Mouse (Mus musculus) ES-CJ7 (cell line): ENCODE results near the gene Cnih4.
A peak's percentile ranks its signal among the peaks of the same experiment; 100 is the strongest.

ENCODE experiments used
- DNase-seq: peaks from one replicate; pipeline ENCODE4 v3.0.0; 2011; ENCODE audit warnings: low read depth, low spot score

The Cnih4 gene

DNA sequence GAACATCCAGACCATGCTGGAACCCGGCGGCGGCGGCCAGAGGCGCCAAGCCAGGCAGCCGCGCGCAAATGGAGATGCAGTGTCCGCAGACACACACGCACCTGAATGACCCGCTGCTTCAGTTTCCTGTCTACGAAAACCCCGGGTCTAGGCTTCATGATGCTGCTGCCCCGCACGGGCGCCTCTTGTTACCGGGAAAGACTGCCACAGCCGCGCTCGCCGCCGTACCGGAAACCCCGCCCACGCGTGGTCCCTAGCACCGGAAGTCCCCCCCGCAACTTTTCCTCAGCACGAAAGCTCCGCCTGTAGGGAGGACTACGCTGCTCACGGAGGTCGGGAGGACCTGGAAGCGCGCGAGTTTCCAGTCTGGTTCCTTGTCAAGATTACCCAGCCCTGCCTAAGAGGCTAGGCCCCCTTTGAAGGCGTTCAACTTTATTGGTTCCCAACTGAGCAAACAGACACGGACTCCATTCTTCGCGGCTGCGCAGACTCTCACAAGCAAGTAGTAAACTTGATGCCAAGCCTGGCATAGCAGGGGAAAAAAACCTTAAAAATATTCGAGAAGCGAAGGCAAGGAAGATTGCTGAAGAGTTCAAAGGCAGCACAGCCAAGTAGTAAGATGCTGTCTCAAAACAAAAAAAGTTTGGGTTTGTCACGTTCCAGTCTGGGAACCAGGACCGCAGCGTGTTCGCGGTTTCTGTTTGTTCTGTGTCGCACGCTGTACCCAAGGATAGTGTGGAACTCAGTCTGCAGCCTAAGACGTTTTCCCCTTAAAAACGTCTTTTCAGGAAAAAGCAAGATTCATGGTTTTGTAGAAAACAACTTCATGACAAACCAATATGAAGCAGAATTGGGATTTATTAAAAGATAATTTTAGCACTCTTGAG lies at the start of gene Cnih4, which contains the start of gene Nvl:
TSS of gene Cnih4 (plus strand) at position 744 of the 887 bp plus-strand sequence.
TSS of gene Nvl (minus strand) at position 255 of the 887 bp plus-strand sequence.
- peak; percentile 100 for DNase-seq

DNA sequence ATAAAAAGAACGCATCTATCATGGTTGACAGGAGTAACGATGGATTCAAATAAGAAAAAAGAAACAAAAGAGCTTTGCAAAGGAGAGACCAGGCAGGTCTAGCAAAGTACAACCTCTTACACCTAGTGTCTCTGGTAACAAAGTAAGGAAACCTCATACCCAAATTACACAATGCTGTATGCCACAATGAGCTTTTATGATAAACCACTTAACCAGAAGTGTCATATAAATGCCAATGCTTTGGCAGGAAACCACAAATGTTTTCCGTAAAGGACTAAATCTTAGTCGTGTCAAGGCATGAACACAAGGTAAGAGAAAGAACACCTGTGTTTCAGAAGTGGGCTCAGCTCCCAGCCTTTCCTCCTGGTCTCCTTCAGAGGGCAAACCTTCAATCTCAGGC lies 27.4 kb upstream of the Cnih4 start:
- DNase-seq: no peak

DNA sequence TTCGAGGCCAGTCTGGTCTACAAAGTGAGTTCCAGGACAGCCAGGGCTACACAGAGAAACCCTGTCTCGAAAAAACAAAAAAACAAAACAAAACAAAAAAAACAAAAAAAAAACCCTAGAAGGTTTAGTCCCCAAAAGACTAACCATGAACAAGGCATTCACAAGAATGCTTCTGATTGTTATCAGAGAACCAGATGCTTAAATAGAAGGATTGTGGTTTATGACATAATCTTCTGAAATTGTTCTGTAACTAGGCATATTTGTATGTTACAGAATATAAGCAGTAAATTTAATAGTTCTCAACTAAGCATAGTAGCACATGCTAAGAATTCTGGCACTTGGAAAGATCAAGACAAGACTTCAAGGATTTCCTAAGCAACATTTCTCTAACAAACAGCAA lies 20.3 kb upstream of the Cnih4 start:
- DNase-seq: no peak

DNA sequence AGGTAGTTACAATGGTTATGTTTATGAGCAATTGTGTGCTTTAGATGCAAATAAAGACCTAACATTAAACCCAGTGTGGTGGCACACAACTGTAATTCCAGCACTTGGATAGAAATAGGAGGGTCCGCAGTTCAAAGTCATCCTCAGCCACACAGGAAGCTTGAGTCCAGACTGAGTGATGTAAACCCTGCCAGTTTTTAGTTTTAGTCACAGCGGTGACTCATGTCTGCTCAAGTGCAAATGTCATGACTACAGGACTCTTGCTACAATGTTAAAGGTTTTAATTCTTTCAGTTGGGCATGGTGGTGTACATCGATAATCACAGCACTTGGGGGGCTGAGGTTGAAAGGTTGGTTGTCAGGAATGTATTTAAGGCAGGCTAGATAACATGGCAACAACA lies 18.6 kb upstream of the Cnih4 start:
- DNase-seq: no peak

DNA sequence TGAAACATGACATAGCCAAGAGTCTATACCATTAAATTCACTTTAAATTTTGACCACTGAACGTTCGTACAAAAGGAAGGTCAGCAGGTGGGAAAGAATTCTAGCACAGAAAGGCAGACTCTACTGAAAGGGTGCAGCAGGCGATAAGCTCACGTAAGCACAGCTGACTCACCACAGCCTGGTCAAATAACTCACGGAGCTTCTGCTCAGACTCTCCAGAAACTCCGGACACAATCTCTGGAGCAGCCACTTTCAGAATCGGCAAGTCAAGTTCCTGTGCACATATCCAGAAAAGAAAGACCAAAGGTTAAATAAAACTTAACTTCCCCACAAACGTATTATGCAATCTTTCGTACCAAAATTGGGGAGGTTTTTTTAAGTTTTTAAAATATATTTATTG lies 17.7 kb upstream of the Cnih4 start:
- DNase-seq: no peak

DNA sequence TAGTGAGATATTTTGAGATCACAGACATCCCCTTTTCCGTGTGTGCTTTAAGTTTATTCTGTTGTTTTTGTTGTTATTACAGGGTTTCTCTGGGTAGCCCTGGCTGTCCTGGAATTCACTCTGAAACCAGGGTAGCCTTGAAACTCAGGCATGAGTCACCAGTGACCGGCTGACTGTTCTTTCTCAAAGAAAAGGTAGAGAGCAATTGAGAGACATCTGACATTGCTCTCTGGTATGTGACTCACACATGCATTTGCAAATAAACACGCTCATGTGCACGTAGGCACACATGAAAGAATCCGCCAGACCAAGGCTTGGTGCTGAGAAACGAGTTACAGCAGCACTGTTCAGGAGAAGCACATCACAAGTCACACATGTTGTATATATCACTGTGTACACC lies 12.6 kb upstream of the Cnih4 start:
- no peak for DNase-seq

DNA sequence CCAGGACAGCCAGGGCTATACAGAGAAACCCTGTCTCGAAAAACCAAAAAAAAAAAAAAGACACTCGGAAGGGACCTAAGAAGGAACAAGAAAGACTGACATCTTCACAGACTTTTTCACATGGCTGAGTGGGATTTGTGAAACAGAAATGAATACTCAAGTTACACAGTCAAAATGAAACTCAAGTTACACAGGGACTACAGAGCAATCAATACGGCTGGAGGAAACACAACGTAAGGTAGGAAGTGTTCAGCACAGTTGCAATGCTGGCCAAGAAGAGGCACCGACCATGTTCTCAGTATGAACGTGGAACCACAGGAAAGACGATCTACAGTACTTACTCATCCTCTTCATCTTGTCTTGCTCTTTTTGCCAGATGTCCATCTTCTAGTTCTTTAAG lies 5.8 kb upstream of the Cnih4 start:
- DNase-seq: no peak

DNA sequence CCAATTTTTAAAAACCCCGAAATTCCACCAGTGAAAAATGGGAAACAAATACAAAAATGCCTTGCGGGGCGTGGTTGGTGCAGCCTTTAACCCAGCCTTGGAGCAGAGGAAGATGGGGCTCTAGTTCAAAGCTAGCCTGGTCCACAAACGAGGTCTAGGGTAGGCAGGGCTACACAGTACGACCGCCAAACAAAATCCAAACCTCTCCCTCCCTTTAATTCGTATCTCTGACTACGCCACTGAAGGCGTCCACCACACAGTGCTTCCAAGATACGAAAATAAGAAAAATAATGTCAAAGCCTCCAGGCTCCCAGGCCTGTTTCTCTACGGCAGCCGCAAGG lies 914 bp upstream of the Cnih4 start:
- no peak for DNase-seq

DNA sequence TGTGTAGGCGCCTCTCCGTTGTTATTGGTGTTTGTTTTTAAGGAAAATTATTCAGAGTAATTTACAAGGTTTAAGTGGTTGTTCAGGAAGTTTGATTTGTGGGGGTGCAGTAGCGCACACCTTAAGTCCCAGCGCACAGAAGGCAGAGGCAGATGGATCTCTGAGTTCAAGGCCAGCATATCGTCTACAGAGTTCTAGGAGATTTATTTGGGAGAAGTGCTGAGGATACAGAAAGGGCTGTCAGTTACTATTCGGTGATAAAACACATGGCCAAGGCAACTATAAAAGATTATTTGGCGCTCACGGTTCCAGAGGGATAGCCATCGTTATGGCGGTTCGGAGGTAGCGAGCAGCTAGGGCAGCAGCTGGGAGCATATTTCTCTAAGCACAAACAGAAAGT lies 473 bp downstream of the Cnih4 start:
- no peak for DNase-seq

DNA sequence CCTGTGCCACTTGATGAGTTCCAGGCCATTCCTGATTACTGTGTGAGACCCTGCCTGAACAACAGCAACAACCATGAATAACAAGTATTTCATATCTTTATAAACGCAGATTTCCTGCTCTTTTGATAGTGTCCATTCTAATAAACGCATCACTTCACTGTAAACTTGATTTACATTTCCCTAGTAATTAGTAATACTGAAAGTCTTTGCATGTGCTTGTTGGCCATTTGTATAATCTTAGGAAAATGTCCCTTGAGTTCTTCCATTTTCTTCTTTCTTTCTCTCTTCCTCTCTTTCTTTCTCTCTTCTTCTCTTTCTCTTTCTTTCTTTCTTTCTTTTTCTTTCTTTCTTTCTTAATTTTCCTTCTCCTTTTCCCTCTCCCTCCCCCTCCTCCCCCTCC lies 1.7 kb downstream of the Cnih4 start:
- DNase-seq: no peak

DNA sequence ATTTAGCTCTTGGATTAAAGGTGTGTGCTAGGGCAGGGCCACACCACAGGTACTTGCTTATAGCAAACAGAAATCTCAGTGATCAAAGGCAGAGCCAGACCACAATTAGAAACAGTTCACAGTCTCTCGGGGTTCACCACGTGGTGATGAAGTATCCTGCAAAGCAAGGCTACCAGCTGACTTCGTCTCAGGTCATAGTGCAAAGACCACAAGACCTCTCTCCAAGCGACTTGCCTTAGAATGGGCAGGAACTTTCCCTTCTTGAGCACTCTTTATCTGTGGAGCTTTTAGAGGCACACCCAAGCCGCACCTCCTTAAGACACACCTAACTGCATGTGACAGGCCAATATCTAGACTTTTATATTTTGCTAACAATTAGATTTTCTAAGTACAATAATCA lies 4.0 kb downstream of the Cnih4 start:
- peak; percentile 39 for DNase-seq

DNA sequence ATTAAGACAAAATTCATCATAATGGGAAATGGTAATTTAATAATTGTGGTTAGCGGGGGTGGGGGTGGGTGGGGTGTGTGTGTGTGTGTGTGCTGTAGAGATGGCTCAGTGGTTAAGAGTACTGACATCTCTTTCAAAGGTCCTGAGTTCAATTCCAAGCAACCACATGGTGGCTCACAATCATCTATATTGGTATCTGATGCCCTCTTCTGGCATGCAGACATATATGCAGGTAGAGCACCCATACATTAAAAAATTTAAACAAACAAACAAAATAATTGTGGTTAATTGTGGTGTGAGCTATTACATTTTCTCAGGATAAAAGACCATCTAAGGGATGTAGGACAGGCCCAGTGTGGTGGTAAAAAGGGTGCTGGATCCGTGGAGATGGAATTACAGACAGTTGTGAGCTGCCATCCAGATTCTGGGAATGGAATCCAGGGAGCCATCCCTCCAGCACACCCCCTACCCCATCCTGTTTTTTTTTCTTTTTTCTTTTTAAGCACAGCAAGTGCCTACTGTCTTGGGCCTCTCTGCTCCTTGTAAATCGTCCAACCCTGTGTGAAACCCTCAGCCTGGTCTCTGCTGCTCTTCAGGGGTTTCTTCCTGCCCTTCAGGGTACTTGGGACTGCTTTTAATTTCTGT lies 5.0 kb downstream of the Cnih4 start:
- no peak for DNase-seq

DNA sequence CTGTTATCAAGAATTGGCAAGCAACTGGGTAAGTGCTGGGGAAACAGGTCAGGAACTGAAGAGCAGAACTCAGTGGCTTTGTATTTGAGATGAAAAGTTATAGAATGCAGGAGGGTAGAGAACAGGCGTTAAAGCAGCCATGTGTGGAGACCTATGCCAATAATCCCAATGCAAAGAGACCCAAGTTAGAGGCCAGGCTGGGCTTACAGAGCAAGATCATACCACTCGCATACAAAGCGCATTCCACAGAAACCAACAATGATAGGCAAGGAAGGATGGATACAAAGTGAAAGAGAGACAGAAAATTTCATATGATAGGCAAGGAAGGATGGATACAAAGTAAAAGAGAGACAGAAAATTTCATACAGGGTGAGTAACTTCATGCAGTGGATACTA lies 5.9 kb downstream of the Cnih4 start:
- no peak for DNase-seq

DNA sequence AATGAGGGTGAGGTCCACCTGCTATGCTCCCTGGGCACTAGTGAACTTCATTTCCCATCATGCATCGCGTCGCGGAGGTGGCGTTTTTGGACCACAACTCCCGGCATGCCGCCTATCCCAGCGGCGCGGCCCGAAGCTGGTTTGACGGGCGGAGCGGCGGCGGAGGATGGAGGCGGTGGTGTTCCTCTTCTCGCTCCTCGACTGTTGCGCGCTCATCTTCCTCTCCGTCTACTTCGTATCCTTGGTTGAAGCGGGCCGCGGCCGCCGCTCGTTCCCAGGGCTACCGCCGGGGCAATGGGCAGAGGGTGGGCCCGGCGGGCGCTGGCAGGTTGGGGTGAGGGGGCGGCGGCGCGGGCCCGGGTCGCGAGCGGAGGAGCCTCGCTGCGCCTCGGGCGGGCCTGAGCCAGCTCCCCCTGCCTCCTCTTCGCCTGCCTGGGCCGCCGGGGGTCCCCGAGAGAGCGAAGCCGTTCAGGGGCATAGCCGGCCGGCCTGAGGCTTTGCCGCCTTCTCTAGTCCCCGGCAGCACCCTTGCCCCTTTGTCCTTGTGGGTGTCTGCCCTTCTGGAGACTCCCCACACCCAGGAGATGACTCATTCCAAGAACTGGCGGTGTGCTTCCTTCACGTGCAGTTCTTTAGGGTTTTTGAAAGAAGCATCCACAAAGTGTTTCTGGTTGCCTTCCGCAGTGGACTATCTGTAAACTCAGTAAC lies 6.5 kb downstream of the Cnih4 start:
- DNase-seq: peak; percentile 93

DNA sequence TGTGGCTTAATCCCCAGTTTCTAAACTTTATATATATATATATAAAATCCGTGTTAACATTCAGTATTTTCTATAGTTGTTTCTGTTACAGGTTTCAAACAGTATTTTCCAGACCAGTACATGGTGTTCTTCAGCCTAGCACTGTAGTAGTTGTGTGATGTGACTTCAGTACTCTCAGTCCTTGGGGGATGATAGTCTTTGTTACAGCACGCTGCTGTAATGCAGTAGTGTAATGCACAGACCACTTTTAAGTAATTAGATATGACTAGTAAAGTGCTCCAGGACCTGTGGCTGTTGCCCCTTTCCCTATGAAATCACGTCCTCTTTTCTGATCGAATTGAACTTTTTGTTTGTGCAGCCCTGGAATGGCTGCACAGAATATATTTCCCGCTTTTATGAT lies 7.0 kb downstream of the Cnih4 start:
- no peak for DNase-seq

DNA sequence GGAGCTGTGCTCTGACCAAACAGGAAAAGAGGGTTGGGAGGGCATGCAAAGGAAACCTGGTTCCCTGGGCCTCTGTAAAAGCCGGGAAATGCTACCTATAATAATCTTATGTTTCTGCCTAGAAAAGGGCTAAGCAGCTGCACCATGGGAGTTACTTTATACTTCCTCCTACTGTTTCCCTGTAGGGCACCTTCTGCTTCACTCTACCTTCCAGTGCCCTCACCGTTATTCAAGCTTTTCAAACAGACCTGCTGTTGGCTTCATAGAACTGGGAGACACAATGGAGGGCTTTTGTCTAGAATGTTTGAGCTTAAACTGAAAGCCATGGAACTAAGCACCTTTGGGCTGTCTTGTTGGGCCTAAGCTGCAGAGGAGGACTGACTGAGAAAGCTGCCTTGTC lies 23.3 kb downstream of the Cnih4 start:
- DNase-seq: no peak

DNA sequence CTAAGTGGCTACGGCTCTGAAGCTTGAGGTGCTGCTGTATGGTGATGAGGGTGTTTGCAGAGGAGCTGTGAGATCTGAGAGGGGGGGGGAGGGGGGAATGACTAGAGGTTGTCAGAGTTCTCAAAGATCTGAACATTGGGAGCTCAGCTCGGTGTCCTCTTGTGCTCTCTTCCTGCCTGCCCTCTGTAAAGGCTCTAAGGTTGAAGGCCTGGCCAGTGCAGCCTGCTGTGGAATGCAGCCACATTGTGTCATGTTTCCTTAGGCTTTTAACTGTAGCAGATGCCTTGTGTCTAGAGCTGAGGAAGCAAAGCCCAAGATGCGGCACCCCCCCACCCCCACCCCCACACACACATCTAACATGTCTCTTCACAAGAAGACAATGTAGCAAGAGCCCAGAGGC lies 23.9 kb downstream of the Cnih4 start:
- DNase-seq: no peak

DNA sequence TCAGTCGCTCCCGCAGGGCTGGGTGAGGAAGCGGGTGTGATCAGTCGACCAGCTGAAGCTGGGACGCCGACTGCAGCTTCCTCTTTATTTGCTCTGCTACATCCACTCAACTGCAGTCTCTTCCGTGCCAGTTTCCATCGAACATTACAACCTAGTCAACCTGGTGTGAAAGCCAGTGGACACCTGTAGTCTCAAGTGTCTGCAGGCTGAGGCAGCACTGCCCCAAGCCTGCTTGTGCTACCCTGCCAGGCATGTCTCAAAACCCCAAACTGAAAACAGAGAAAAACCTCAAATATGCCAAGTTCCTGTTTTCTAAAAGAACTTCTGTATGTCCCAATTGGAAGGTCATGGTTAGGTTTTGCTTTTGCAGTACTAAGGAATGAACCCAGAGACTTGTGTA lies 25.7 kb downstream of the Cnih4 start:
- DNase-seq: no peak

DNA sequence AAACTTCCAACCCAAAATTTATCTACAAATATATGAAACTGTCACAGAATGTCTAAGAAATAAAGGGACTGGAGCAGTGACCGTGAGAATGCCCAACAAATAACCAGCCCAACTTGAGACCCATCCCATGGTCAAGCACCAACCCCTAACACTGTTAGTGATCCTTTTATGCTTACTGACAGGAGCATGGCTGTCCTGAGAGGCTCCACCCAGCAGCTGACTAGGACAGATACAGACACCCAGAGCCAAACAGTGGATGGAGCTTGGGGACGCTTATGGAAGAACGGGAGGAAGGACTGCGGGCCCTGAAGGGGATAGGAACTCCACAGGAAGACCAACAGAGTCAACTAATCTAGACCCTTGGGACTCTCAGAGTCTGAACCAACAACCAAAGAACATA lies 44.4 kb downstream of the Cnih4 start:
- DNase-seq: no peak

DNA sequence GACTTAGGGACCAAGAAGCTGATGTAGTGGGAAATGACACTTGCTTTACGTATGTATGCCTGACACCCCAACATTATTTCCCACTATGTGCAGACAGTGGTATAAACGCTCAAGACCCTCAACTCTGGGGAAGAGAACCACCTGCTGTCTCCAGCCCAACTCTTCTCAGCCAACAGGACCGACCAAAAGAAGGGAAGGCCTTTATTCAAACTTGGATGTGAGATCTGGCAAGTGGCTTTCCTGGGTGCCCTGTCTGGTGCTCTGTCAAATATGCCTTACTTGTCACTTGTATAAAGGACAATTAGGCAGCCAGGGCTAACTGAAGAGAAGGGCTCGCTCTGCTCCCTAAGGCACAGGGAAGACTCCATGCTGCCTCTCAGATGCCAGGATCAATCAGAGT lies 55.0 kb downstream of the Cnih4 start:
- DNase-seq: no peak

DNA sequence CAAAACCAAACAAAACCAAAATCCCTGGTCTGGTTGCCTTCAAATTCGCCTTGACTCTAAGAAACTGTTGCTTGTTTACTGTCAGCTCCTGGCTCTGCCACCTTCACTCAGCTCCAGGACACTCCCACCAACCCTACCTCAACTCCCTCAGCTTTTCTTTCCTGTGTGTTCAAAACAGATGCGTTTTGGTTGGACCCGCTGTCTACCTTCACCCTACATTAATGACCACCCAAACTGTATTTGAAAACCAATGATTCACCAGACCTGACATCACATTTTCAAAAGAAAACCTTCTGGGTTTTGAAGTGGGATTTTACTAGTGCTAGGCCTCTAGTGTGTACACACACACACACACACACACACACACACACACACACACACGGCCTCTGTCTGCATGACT lies 65.7 kb downstream of the Cnih4 start:
- DNase-seq: no peak

DNA sequence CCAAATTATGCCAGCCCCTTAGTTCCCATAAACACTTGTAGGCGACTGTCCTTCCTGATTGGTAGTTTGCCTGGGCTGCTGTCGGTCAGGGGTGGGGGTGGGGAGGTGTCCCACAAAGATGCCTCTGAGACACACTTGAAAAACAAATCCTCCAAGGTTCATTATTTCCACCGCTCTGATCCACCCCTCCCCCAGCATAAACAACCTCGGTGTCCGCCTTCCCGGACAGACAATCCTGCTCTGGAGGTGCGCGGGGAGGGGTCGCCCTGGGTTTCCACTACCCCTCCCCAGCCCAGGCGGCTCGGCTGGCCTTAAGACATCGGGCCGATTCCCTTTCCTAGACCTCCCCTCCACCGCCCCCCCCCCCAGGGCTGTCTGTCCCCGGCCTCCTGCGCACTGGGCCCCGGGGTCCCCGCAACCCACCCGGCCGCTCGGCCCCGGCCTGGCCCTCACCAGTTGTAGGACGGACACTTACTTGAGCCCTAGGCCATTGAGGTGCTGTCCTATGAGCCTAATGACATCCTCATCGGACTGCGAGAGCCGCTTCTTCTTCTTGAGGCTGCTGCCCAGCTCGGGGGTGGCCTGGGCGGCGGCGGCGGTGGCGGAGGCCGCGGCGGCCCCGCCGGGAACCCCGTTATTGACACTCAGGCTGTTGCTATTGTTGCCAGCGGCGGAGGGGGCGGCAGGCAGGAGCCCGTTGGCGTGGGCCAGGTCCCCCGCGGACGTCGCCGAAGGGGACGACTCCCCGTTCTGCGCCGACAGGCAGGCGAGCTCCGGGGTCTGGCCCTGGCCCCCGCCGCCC lies 66.3 kb downstream of the Cnih4 start:
- DNase-seq: peak; percentile 56
